Mouse (Mus musculus): Measurements from ENCODE around the gene Mical2.

DNA sequence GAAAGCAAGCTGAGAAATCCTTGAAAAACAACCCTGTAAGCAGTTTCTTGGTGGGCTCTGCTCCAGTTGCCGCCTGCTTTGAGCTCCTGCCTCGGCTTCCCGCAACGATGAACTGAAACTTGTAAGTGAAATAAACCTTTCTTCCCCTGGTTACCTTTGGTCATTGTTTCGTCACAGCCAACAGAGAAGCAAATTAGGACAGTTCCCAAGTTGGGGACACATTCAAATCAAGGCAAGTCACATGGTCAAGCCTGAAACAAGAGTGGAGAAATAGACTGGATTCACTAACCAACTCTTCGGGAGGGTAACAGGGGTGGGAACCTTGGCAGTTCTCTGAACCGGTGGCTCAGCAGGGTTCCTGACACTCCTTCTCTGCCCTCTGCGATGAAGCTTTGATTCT is 28.2 kb upstream of the Mical2 start:
- TF ChIP-seq CTCF (IDR thresholded peaks at IDR 0.05; ENCODE audit: borderline replicate concordance, insufficient read depth, low read depth, low read length) (no peak), POLR2A (IDR thresholded peaks at IDR 0.05; ENCODE audit: borderline replicate concordance, insufficient read depth, low read length) (no peak)
